Mouse (Mus musculus) myocyte (in vitro differentiated cells): ENCODE measurements around the gene Scfd2. TPM values are rescaled to one million over a fixed set of nuclear protein-coding genes. Genes with fewer than 3 reads are reported as not detected.

ENCODE experiments used
- H3K27me3 ChIP-seq: one replicate; pipeline ENCODE4 v1.6.1; 2011; ENCODE audit not compliant: control insufficient read depth, insufficient read depth, insufficient read length
- H3K36me3 ChIP-seq: one replicate; pipeline ENCODE4 v1.6.1; 2011; ENCODE audit not compliant: control insufficient read depth, insufficient read depth
- H3K4me2 ChIP-seq: one replicate; pipeline ENCODE4 v1.6.1; 2011; ENCODE audit warnings: low read depth, control low read depth
- H3K4me3 ChIP-seq: one replicate; pipeline ENCODE4 v1.5.1; 2011; ENCODE audit warnings: mild to moderate bottlenecking, control low read depth, moderate library complexity
- H3K79me2 ChIP-seq: one replicate; pipeline ENCODE4 v1.6.1; 2011; ENCODE audit not compliant: control insufficient read depth, insufficient read depth
- H3ac ChIP-seq: one replicate; pipeline ENCODE4 v1.6.1; 2011; ENCODE audit not compliant: control insufficient read depth, insufficient read length
- CEBPB ChIP-seq: IDR thresholded peaks from 2 replicates; pipeline ENCODE4 v1.6.1; 2011; ENCODE audit warnings: mild to moderate bottlenecking, moderate library complexity; ENCODE audit not compliant: poor library complexity, insufficient read depth, severe bottlenecking
- E2F4 ChIP-seq: IDR thresholded peaks from one replicate; pipeline ENCODE4 v1.6.1; 2011; ENCODE audit warnings: mild to moderate bottlenecking, control low read depth, moderate library complexity; ENCODE audit not compliant: insufficient read depth
- MAX ChIP-seq: IDR thresholded peaks from one replicate; pipeline ENCODE4 v1.6.1; 2011; ENCODE audit warnings: low read depth, mild to moderate bottlenecking, control low read depth
- MYOD1 ChIP-seq, 3 experiments: IDR thresholded peaks; one replicate each; pipeline ENCODE4 v1.6.1; 2011; ENCODE audit warnings: control low read depth in 2 of 3, low read depth in 2 of 3, mild to moderate bottlenecking in 2 of 3, moderate library complexity in 1 of 3; ENCODE audit not compliant: insufficient read length in 2 of 3, control insufficient read depth in 1 of 3
- MYOG ChIP-seq, 3 experiments: IDR thresholded peaks; one replicate each; pipeline ENCODE4 v1.6.1; 2011; ENCODE audit warnings: control low read depth in 2 of 3, low read depth in 2 of 3, mild to moderate bottlenecking in 2 of 3; ENCODE audit not compliant: insufficient read length in 2 of 3, control insufficient read depth in 1 of 3, insufficient read depth in 1 of 3
- POLR2A ChIP-seq: IDR thresholded peaks from one replicate; pipeline ENCODE4 v1.6.1; 2011; ENCODE audit warnings: low read depth, mild to moderate bottlenecking, control low read depth, moderate library complexity; ENCODE audit not compliant: insufficient read length
- POLR2AphosphoS2 ChIP-seq: IDR thresholded peaks from one replicate; pipeline ENCODE4 v1.6.1; 2011; ENCODE audit warnings: low read depth, control low read depth; ENCODE audit not compliant: insufficient read length
- REST ChIP-seq: IDR thresholded peaks from one replicate; pipeline ENCODE4 v1.6.1; 2011; ENCODE audit warnings: mild to moderate bottlenecking, control low read depth, moderate library complexity; ENCODE audit not compliant: insufficient read depth, insufficient read length
- SRF ChIP-seq: IDR thresholded peaks from one replicate; pipeline ENCODE4 v1.6.1; 2011; ENCODE audit warnings: low read depth; ENCODE audit not compliant: control insufficient read depth, insufficient read length
- TCF12 ChIP-seq: IDR thresholded peaks from one replicate; pipeline ENCODE4 v1.6.1; 2011; ENCODE audit warnings: mild to moderate bottlenecking, control low read depth; ENCODE audit not compliant: poor library complexity, insufficient read depth, severe bottlenecking
- TCF3 ChIP-seq: IDR thresholded peaks from one replicate; pipeline ENCODE4 v1.6.1; 2011; ENCODE audit warnings: low read depth, control low read depth; ENCODE audit not compliant: insufficient read length
- USF1 ChIP-seq: IDR thresholded peaks from one replicate; pipeline ENCODE4 v1.6.1; 2011; ENCODE audit warnings: low read depth, mild to moderate bottlenecking, control low read depth, moderate library complexity
- polyA plus RNA-seq: library from polyadenylated mRNA; unstranded; fragments of >200 nt; fragmentation: generic; extraction: Trizol; gene quantifications from one replicate; pipeline ENCODE4 v1.2.1, GENCODE M21; 2012; ENCODE audit warnings: missing spikeins

Scfd2 gene
- polyA plus RNA-seq, 1 experiment = 7.8 TPM

GRCm38 (mm10) chr5:74450977-74451376 lies 80.6 kb downstream of the Scfd2 start:
- no peak for TF ChIP-seq MYOD1 (IDR thresholded peaks at IDR 0.05; ENCODE audit: control insufficient read depth in 1 of 3, insufficient read length in 2 of 3, low read depth in 2 of 3)
- no peak for TF ChIP-seq MYOG (IDR thresholded peaks at IDR 0.05; ENCODE audit: control insufficient read depth in 1 of 3, insufficient read depth in 1 of 3, insufficient read length in 2 of 3, low read depth in 2 of 3)
- no peak for TF ChIP-seq TCF12
- TF ChIP-seq POLR2A = no peak
- TF ChIP-seq REST = no peak
- TF ChIP-seq MAX = no peak
- no peak for TF ChIP-seq USF1
- no peak for TF ChIP-seq SRF
- TF ChIP-seq TCF3 = no peak
- no peak for TF ChIP-seq POLR2AphosphoS2
- no peak for TF ChIP-seq CEBPB
- TF ChIP-seq E2F4 = no peak
- Histone ChIP-seq H3K4me2 (no peak overlapping the region), H3K27me3 (no peaks in the 10 kb centered on the region), H3K4me3 (no peak overlapping the region), H3K79me2 (no peaks in the 10 kb centered on the region), H3K36me3 (no peaks in the 10 kb centered on the region), H3ac (no peak overlapping the region)

GRCm38 (mm10) chr5:74447517-74448334 lies 83.8 kb downstream of the Scfd2 start:
- Histone ChIP-seq H3ac (no peak overlapping the region), H3K79me2 (no peaks in the 10 kb centered on the region), H3K4me3 (no peak overlapping the region), H3K4me2 (no peak overlapping the region), H3K27me3 (no peaks in the 10 kb centered on the region), H3K36me3 (no peaks in the 10 kb centered on the region)
- no peak for TF ChIP-seq TCF3
- TF ChIP-seq E2F4 = no peak
- no peak for TF ChIP-seq CEBPB
- TF ChIP-seq MYOD1 (IDR thresholded peaks at IDR 0.05; ENCODE audit: control insufficient read depth in 1 of 3, insufficient read length in 2 of 3, low read depth in 2 of 3) = no peak
- TF ChIP-seq MAX = no peak
- TF ChIP-seq TCF12 = no peak
- no peak for TF ChIP-seq MYOG (IDR thresholded peaks at IDR 0.05; ENCODE audit: control insufficient read depth in 1 of 3, insufficient read depth in 1 of 3, insufficient read length in 2 of 3, low read depth in 2 of 3)
- no peak for TF ChIP-seq USF1
- TF ChIP-seq POLR2AphosphoS2 = no peak
- TF ChIP-seq SRF = no peak

- H3K79me2 ChIP-seq = no peaks in the 10 kb centered on the region
- no peak overlapping the region for H3K4me3 ChIP-seq
- no peaks in the 10 kb centered on the region for H3K36me3 ChIP-seq
- no peak overlapping the region for H3ac ChIP-seq
- no peaks in the 10 kb centered on the region for H3K27me3 ChIP-seq
- TF ChIP-seq MYOD1 (IDR thresholded peaks at IDR 0.05; ENCODE audit: control insufficient read depth in 1 of 3, insufficient read length in 2 of 3, low read depth in 2 of 3) = peak in 2 of 3 experiments; percentile 22 to 38
- no peak for TF ChIP-seq POLR2AphosphoS2
- no peak for TF ChIP-seq POLR2A
- no peak overlapping the region for H3K4me2 ChIP-seq
Measured at GRCm38 (mm10) chr5:74445861-74446260, 85.7 kb downstream of the Scfd2 start.

- Histone ChIP-seq H3K4me2 (no peak overlapping the region), H3K36me3 (no peaks in the 10 kb centered on the region), H3ac (no peak overlapping the region), H3K4me3 (no peak overlapping the region), H3K79me2 (no peaks in the 10 kb centered on the region), H3K27me3 (no peaks in the 10 kb centered on the region)
- no peak for TF ChIP-seq TCF3
- no peak for TF ChIP-seq MYOG (IDR thresholded peaks at IDR 0.05; ENCODE audit: control insufficient read depth in 1 of 3, insufficient read depth in 1 of 3, insufficient read length in 2 of 3, low read depth in 2 of 3)
- no peak for TF ChIP-seq CEBPB
- TF ChIP-seq MYOD1 (IDR thresholded peaks at IDR 0.05; ENCODE audit: control insufficient read depth in 1 of 3, insufficient read length in 2 of 3, low read depth in 2 of 3) = no peak
- TF ChIP-seq E2F4 = no peak
- TF ChIP-seq SRF = no peak
- no peak for TF ChIP-seq POLR2AphosphoS2
- no peak for TF ChIP-seq USF1
- TF ChIP-seq MAX = no peak
- TF ChIP-seq POLR2A = no peak
- TF ChIP-seq REST = no peak
- no peak for TF ChIP-seq TCF12
Measured at GRCm38 (mm10) chr5:74438353-74438752, 93.2 kb downstream of the Scfd2 start.

GRCm38 (mm10) chr5:74433580-74434147 lies 97.9 kb downstream of the Scfd2 start:
- no peak overlapping the region for H3K4me3 ChIP-seq

More at GRCm38 (mm10) chr5:74433580-74434147, 97.9 kb downstream of the Scfd2 start:
- Histone ChIP-seq H3ac (no peak overlapping the region), H3K4me2 (no peak overlapping the region), H3K27me3 (no peaks in the 10 kb centered on the region), H3K79me2 (no peaks in the 10 kb centered on the region), H3K36me3 (no peaks in the 10 kb centered on the region)
- TF ChIP-seq SRF (no peak), MYOD1 (IDR thresholded peaks at IDR 0.05; ENCODE audit: control insufficient read depth in 1 of 3, insufficient read length in 2 of 3, low read depth in 2 of 3) (no peak), TCF3 (no peak), MAX (no peak), MYOG (IDR thresholded peaks at IDR 0.05; ENCODE audit: control insufficient read depth in 1 of 3, insufficient read depth in 1 of 3, insufficient read length in 2 of 3, low read depth in 2 of 3) (no peak)
